Mouse (Mus musculus) duodenum, adult 2 months (tissue): Measurements from ENCODE around the gene Usp44. TPM values are rescaled to one million over a fixed set of nuclear protein-coding genes. Genes with fewer than 3 reads are reported as not detected.

Source experiments
- polyA plus RNA-seq: library from polyadenylated mRNA; depleted of rRNA; stranded (reverse); fragments of >200 nt; gene quantifications from 2 replicates; pipeline ENCODE4 v1.2.3, GENCODE M21; 2012; ENCODE audit warnings: low replicate concordance; rRNA removed

The Usp44 gene
- polyA plus RNA-seq = 0.04 TPM in 1 of 2 replicates, not detected in the other

DNA sequence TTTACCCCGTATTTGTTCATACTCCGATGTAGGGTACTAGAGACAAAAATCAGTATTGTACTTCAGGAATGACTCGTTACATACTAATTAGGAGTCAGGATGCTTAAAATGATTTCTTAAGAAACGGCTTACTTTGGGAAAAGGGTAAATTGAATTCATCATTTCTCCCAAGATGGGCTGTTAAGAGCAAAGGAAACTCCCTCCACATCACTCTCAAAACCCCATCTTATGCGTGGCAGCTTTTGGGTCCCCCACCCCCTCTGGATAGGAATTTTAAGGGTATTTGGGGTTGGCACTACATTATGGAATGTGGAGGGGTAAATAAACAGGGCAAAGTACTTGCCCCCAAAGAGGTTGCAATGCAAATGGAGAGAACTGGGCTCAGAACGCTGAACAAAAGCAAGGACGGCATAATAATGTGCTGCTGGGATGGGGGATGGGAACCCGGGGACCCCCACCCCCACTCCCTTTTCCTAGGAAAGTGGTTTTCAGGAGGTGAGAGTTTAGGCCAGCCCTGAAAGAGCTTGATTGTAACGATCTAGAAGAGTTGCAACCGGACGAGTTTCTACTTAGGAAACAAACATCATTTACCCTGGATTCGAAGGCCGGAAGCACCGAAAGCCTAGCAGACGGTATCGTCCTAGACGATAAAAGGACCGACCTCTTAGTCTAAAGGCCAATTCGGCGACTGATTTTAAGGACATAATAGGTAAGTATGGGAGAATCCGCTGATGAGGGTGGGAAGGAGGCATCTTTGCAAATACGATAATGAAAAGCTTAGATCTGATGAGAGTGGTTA lies at the start of gene Usp44:
Gene Usp44, plus strand, starts transcription at position 625 of the 799 bp plus-strand sequence.

DNA sequence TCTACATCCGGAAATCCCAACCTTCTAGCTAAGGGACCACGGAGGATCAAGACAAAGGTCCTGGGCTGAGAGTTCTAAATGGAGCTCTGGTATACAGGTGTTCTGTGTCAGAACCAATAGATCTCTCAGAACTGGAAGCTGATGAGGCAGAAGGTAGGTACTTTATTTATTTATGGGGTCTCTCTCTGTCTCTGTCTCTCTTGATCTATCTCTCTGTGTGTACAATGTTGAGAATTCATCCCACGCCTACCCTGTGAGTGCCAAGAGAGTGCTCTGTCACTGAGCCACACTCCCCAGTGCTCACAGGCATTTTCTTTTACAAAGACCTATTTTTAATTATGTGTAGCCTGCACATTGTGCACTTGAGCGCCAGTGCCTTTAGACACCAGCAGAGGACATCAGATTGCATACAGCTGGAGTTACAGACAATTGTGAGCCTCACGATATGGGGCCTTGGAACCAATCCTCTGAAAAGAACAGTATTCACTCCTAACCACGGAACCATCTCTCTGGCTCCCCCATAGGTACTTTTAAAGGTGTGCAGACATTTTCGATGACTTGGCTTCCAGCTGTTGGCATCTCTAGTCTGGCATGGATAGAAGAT lies 65.8 kb downstream of the Usp44 start, which contains the start of gene Metap2:
Gene Metap2, minus strand, starts transcription at position 51 of the 604 bp plus-strand sequence.

Other genes with a start within 250 kb of the Usp44 start
- 11.7 and 24.4 TPM in 2 replicates for gene Snrpf, start 241.8 kb upstream of the Usp44 start, polyA plus RNA-seq
- gene Ntn4, start 190.9 kb upstream of the Usp44 start, polyA plus RNA-seq = 4.4 and 4.9 TPM in 2 replicates
- 5.8 and 15.0 TPM in 2 replicates for gene Metap2, start 65.5 kb downstream of the Usp44 start, polyA plus RNA-seq
- gene Vezt, start 204.3 kb downstream of the Usp44 start, polyA plus RNA-seq = 5.4 and 7.0 TPM in 2 replicates
- 1.8 and 2.1 TPM in 2 replicates for gene Fgd6, start 204.4 kb downstream of the Usp44 start, polyA plus RNA-seq